In the genomic region with DNA sequence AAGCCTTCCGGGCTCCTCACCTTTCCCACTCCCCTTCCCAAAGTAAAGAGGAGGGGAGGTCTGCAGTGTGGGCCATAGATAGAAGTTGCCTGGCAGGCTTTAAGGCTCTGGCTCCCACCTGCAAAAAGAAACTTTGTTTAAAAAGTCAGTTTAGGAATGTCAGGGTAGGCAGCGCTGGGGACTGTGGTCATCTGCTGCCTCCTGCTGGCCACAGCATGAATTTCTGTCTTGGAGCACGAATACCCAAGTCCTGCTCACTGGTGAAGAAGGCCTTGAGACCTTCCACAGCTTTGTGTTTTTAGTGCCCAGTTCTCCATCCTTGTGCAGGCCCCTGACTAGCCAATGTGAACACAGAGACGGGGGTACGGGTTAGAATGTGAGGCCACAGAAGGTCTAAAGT, we compare ENCODE assay signal across 8 mouse cellular contexts.
A peak's percentile ranks its signal among the peaks of the same experiment; 100 is the strongest.
DNase-seq lines count a peak whose midpoint lies in the region; ATAC-seq and TF ChIP-seq lines count a peak whose summit lies in the region.

No protein-coding gene starts in this region.

- no peaks in the 10 kb centered on the region for H3K4me1 ChIP-seq in forebrain, embryonic 14.5 days (ENCODE audit: control insufficient read depth, insufficient read depth, low read length)
- no peaks in the 10 kb centered on the region for H3K4me1 ChIP-seq in forebrain, embryonic 16.5 days (replicated peaks; ENCODE audit: control insufficient read depth, insufficient read depth, low read length)
- H3K4me1 ChIP-seq in MEL (ENCODE audit: control insufficient read depth in 1 of 2, insufficient read depth in 2 of 2, low read length in 2 of 2), result no peaks in the 10 kb centered on the region
- H3K4me1 ChIP-seq in heart, embryonic 10.5 days, result peaks cover 3% of the 10 kb centered on the region; the same call in 1 of the 2 replicates
- no peaks in the 10 kb centered on the region for H3K4me1 ChIP-seq in stomach, postnatal 0 days (replicated peaks; ENCODE audit: control insufficient read depth, insufficient read depth)

- TF ChIP-seq CTCF in MEL (IDR thresholded peaks at IDR 0.05 in 2 of 3, conservative IDR thresholded peaks at IDR 0.05 in 1 of 3; ENCODE audit: control insufficient read depth in 1 of 3, insufficient read depth in 1 of 3, low read depth in 2 of 3, low read length in 3 of 3, poor library complexity in 1 of 3, severe bottlenecking in 1 of 3), result peak; percentile 94 to 99 (median 94)
- peak; percentile 97 for TF ChIP-seq CTCF in stomach, postnatal 0 days (IDR thresholded peaks at IDR 0.05; ENCODE audit: low read depth)

- no peak overlapping the region for H3K4me3 ChIP-seq in forebrain, embryonic 14.5 days (ENCODE audit: low read depth, low read length)
- no peak overlapping the region for H3K4me3 ChIP-seq in forebrain, embryonic 16.5 days (replicated peaks; ENCODE audit: low read length)
- no peak overlapping the region for H3K4me3 ChIP-seq in MEL (ENCODE audit: control insufficient read depth in 1 of 2, insufficient read depth in 1 of 2, low read depth in 2 of 2, low read length in 2 of 2)
- no peak overlapping the region for H3K4me3 ChIP-seq in heart, embryonic 10.5 days
- H3K4me3 ChIP-seq in stomach, postnatal 0 days (ENCODE audit: low read depth, low read length), result no peak overlapping the region

- no peak overlapping the region for H3K4me2 ChIP-seq in forebrain, embryonic 14.5 days (ENCODE audit: low read length)
- no peak overlapping the region for H3K4me2 ChIP-seq in forebrain, embryonic 16.5 days (ENCODE audit: low read length)
- no peak overlapping the region for H3K4me2 ChIP-seq in stomach, postnatal 0 days (replicated peaks; ENCODE audit: low read depth)

- TF ChIP-seq POLR2A in MEL (IDR thresholded peaks at IDR 0.05; ENCODE audit: control insufficient read depth in 1 of 2, insufficient read depth in 1 of 2, low read depth in 1 of 2, low read length in 2 of 2, poor library complexity in 1 of 2), result no peak

- no peaks in the 10 kb centered on the region for H3K79me2 ChIP-seq in MEL (ENCODE audit: control insufficient read depth, insufficient read depth, low read length, poor library complexity)

- no peak overlapping the region for H3K9ac ChIP-seq in forebrain, embryonic 14.5 days (ENCODE audit: low read length)
- no peak overlapping the region for H3K9ac ChIP-seq in forebrain, embryonic 16.5 days (replicated peaks; ENCODE audit: low read depth, low read length)
- H3K9ac ChIP-seq in MEL (ENCODE audit: control insufficient read depth, low read depth, low read length, poor library complexity, severe bottlenecking), result no peak overlapping the region
- no peak overlapping the region for H3K9ac ChIP-seq in stomach, postnatal 0 days (ENCODE audit: low read length)

- H3K9me3 ChIP-seq in forebrain, embryonic 14.5 days (replicated peaks; ENCODE audit: control insufficient read depth, low read length), result no peaks in the 10 kb centered on the region
- no peaks in the 10 kb centered on the region for H3K9me3 ChIP-seq in forebrain, embryonic 16.5 days (ENCODE audit: control insufficient read depth, low read length)
- H3K9me3 ChIP-seq in MEL (replicated peaks; ENCODE audit: insufficient read depth, low read length), result no peaks in the 10 kb centered on the region
- H3K9me3 ChIP-seq in heart, embryonic 10.5 days, result no peaks in the 10 kb centered on the region
- no peaks in the 10 kb centered on the region for H3K9me3 ChIP-seq in stomach, postnatal 0 days (ENCODE audit: control insufficient read depth, low read length)

- no peaks in the 10 kb centered on the region for H3K27me3 ChIP-seq in forebrain, embryonic 14.5 days (replicated peaks; ENCODE audit: control insufficient read depth, insufficient read depth, low read length)
- no peaks in the 10 kb centered on the region for H3K27me3 ChIP-seq in forebrain, embryonic 16.5 days (replicated peaks; ENCODE audit: control insufficient read depth, insufficient read depth, low read length)
- H3K27me3 ChIP-seq in MEL (ENCODE audit: control insufficient read depth in 1 of 2, insufficient read depth in 2 of 2, low read length in 2 of 2), result no peaks in the 10 kb centered on the region
- no peaks in the 10 kb centered on the region for H3K27me3 ChIP-seq in heart, embryonic 10.5 days (ENCODE audit: insufficient read depth, poor library complexity, severe bottlenecking)
- no peaks in the 10 kb centered on the region for H3K27me3 ChIP-seq in stomach, postnatal 0 days (ENCODE audit: control insufficient read depth, insufficient read depth, low read length)

- TF ChIP-seq EP300 in MEL (IDR thresholded peaks at IDR 0.05; ENCODE audit: low read depth in 1 of 2, low read length in 2 of 2), result no peak
- no peak for TF ChIP-seq EP300 in stomach, postnatal 0 days (optimal IDR thresholded peaks at IDR 0.05)

- peaks cover 75% of the 10 kb centered on the region for H3K36me3 ChIP-seq in forebrain, embryonic 14.5 days (ENCODE audit: control insufficient read depth, insufficient read depth, low read length)
- H3K36me3 ChIP-seq in forebrain, embryonic 16.5 days (ENCODE audit: control insufficient read depth, insufficient read depth), result peaks cover 41% of the 10 kb centered on the region
- peaks cover 0 to 1% of the 10 kb centered on the region in 2 experiments; a peak in 2 of 4 replicates for H3K36me3 ChIP-seq in MEL (ENCODE audit: control insufficient read depth in 1 of 2, insufficient read depth in 2 of 2, low read length in 2 of 2)
- H3K36me3 ChIP-seq in heart, embryonic 10.5 days, result peaks cover 83% of the 10 kb centered on the region
- H3K36me3 ChIP-seq in stomach, postnatal 0 days (ENCODE audit: control insufficient read depth, insufficient read depth, low read length), result peaks cover 36% of the 10 kb centered on the region

- WGBS in forebrain, embryonic 14.5 days, result 73% methylated on average over 5 of the region's 5 CpGs
- 65% methylated on average over 5 of the region's 5 CpGs for WGBS in forebrain, embryonic 16.5 days
- WGBS in heart, embryonic 10.5 days, result 65% methylated on average over 5 of the region's 5 CpGs
- WGBS in stomach, postnatal 0 days, result 55% methylated on average over 5 of the region's 5 CpGs

- no peak; the same call in none of the 2 replicates for TF ChIP-seq RAD21 in MEL (IDR thresholded peaks at IDR 0.05; ENCODE audit: low read depth, low read length)

- DNase-seq in forebrain, embryonic 14.5 days (ENCODE audit: low spot score), result peak; percentile 68
- DNase-seq in MEL (ENCODE audit: low read depth, low spot score), result peak; percentile 82
- DNase-seq in cerebellum, postnatal 14 days, result peak; percentile 82 to 85
- peak; percentile 84 for DNase-seq in heart, embryonic 10.5 days (ENCODE audit: low spot score)
- peak; percentile 68 to 75 for DNase-seq in left cerebral cortex, adult 18-20 months (ENCODE audit: low spot score in 2 of 2)
- peak; percentile 83 for DNase-seq in stomach, postnatal 0 days (ENCODE audit: low spot score)

- ATAC-seq in forebrain, embryonic 14.5 days, result 0 out of 2 replicates have a peak, but pooled peaks have one; percentile 4
- ATAC-seq in forebrain, embryonic 16.5 days, result no peak
- 0 out of 2 replicates have a peak, but pooled peaks have one; percentile 25 for ATAC-seq in monocyte, adult 5-6 weeks (replicated peaks; ENCODE audit: insufficient number of reproducible peaks, low FRiP score, low TSS enrichment, poor library complexity, severe bottlenecking)
- no peak for ATAC-seq in stomach, postnatal 0 days (ENCODE audit: low FRiP score, low TSS enrichment)

- H3K27ac ChIP-seq in forebrain, embryonic 14.5 days (ENCODE audit: low read depth, low read length), result no peak overlapping the region
- H3K27ac ChIP-seq in forebrain, embryonic 16.5 days (ENCODE audit: low read length), result no peak overlapping the region
- H3K27ac ChIP-seq in MEL (ENCODE audit: control insufficient read depth, low read depth, low read length), result no peak overlapping the region
- H3K27ac ChIP-seq in heart, embryonic 10.5 days, result no peak overlapping the region
- no peak overlapping the region for H3K27ac ChIP-seq in stomach, postnatal 0 days (replicated peaks)

TF ChIP-seq in MEL, 35 proteins besides CTCF, POLR2A, EP300 and RAD21:
- no peak for TF ChIP-seq CHD2 (IDR thresholded peaks at IDR 0.05; ENCODE audit: low read length)
- TF ChIP-seq ZNF384 (IDR thresholded peaks at IDR 0.05; ENCODE audit: low read depth, low read length), result no peak
- TF ChIP-seq SIN3A (IDR thresholded peaks at IDR 0.05; ENCODE audit: low read length), result no peak
- no peak for TF ChIP-seq BHLHE40 (IDR thresholded peaks at IDR 0.05; ENCODE audit: borderline replicate concordance, low read depth, low read length)
- TF ChIP-seq USF1 (IDR thresholded peaks at IDR 0.05; ENCODE audit: low read depth, low read length), result no peak
- no peak for TF ChIP-seq NELFE (IDR thresholded peaks at IDR 0.05; ENCODE audit: low read depth, low read length)
- TF ChIP-seq TCF12 (IDR thresholded peaks at IDR 0.05; ENCODE audit: low read depth, low read length), result no peak
- peak; percentile 94 for TF ChIP-seq ZC3H11A (IDR thresholded peaks at IDR 0.05; ENCODE audit: low read depth, low read length)
- no peak for TF ChIP-seq ZMIZ1 (IDR thresholded peaks at IDR 0.05; ENCODE audit: low read depth, low read length)
- TF ChIP-seq NRF1 (IDR thresholded peaks at IDR 0.05; ENCODE audit: insufficient read depth, low read depth, low read length, poor library complexity, severe bottlenecking), result no peak
- TF ChIP-seq GATA1 (IDR thresholded peaks at IDR 0.05; ENCODE audit: low read depth, low read length), result no peak
- TF ChIP-seq JUND (IDR thresholded peaks at IDR 0.05; ENCODE audit: low read depth, low read length), result peak; percentile 27; the same call in 1 of the 2 replicates
- 0 out of 2 replicates have a peak, but pooled peaks have one; percentile 32 for TF ChIP-seq HCFC1 (IDR thresholded peaks at IDR 0.05; ENCODE audit: low read depth, low read length)
- peak; percentile 96 for TF ChIP-seq SMC3 (IDR thresholded peaks at IDR 0.05; ENCODE audit: low read depth, low read length)
- TF ChIP-seq TBP (IDR thresholded peaks at IDR 0.05; ENCODE audit: low read depth, low read length), result no peak
TF ChIP-seq in MEL: peak in this region for 4.

Comparison
In these comparisons a context has a peak if more than half of its experiments do, and no peak if none do; other contexts are left out.
1. ATAC-seq: peak in forebrain, embryonic 14.5 days (single experiment) and monocyte, adult 5-6 weeks (single experiment); none in forebrain, embryonic 16.5 days (single experiment) and stomach, postnatal 0 days (single experiment).
2. Peak in every context shown above with its lines, with median percentiles within 50 percentile points of each other: DNase-seq.